Mouse (Mus musculus): ENCODE results near the gene Gnai2.

DNA sequence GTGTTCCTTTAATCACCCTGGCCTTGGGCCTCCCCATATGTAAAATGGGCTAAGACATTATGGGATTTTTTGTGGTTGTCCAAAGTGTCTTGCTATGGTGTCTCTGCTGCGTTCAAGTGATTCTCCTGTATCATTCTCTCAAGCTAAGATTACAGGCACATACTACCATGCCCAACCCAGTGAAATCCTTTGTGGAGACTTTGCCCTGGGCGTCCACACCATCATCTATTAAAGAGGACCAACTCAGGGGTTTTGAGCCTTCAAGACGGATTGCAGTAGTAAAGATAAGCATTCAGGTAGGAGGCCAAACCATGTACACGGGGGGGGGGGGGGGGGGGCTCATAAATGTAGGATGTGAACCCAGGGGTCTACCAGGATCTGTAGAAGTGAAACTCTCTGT lies 19.4 kb upstream of the Gnai2 start:
- TF ChIP-seq CTCF (IDR thresholded peaks at IDR 0.05; ENCODE audit: extremely low read depth, insufficient read depth, low read length) (no peak), POLR2A (IDR thresholded peaks at IDR 0.05; ENCODE audit: extremely low read depth, insufficient read depth, low read length) (no peak)
